Mouse (Mus musculus) spleen, adult 12 weeks (tissue): ENCODE measurements around the gene Syce2.

ENCODE experiments used
- DNase-seq: peaks from one replicate; pipeline ENCODE4 v3.0.0; 2022; ENCODE audit warnings: low spot score

Gene Syce2

GRCm38 (mm10) chr8:84928456-84929306, 56.8 kb downstream of the Syce2 start:
- no peak for DNase-seq

GRCm38 (mm10) chr8:84930582-84930981, 58.7 kb downstream of the Syce2 start:
- no peak for DNase-seq

- DNase-seq, result no peak
Measured at GRCm38 (mm10) chr8:84933767-84934559, 62.1 kb downstream of the Syce2 start.

- DNase-seq, result no peak
Measured at GRCm38 (mm10) chr8:84934860-84935259, 62.9 kb downstream of the Syce2 start.

- no peak for DNase-seq
Measured at GRCm38 (mm10) chr8:84935489-84935888, 63.6 kb downstream of the Syce2 start.

GRCm38 (mm10) chr8:84936041-84936961, 64.4 kb downstream of the Syce2 start:
- DNase-seq, result no peak

- DNase-seq, result peak; percentile 51
Measured at GRCm38 (mm10) chr8:84936962-84937546, 65.1 kb downstream of the Syce2 start, which contains the start of gene Mast1. Gene Mast1 (minus strand): TSS chr8:84937359.
